Mouse (Mus musculus) E14TG2a.4 (cell line): ENCODE results near the gene Atp6v1a.

ENCODE experiments used
- CTCF ChIP-seq: conservative IDR thresholded peaks from 2 replicates; pipeline ENCODE4 v1.5.1; 2014; ENCODE audit warnings: low read length
- NANOG ChIP-seq: IDR thresholded peaks from 2 replicates; pipeline ENCODE4 v1.6.1; 2014; ENCODE audit warnings: borderline replicate concordance, low read length, mixed read lengths

DNA sequence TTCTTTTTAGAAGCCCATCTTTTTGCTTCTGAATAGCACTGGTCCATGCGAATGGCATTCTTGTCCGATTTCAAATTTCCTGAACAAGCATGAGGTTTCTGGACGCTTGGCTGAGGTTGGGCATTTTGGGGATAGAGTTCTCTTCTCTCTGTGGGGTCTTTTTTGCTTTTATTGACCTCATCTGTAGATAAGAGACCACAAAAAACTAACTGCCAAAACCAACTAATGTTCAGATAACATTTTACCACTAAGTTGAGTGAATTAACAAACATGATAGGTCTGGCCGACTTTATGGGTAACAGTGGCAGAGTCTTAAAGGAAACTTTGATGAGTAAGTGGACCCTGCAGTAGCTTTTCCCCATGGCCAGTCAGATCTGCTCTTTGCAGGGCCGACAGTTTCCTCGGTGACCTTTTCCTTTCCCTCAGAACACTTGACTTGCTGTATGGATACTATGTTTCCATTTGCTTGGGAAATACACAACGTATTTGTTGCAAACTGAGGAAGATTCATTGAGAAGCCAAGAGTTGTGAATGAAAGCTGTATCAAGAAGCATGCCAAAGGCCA is 34.5 kb upstream of the Atp6v1a start:
- no peak for TF ChIP-seq CTCF
- no peak for TF ChIP-seq NANOG
